Mouse (Mus musculus): ENCODE measurements around the gene Vmn1r22. TPM values are rescaled to one million over a fixed set of nuclear protein-coding genes. Genes with fewer than 3 reads are reported as not detected.
"Not testable (repeated sequence)": the region's sequence is repeated elsewhere in the genome, so short reads cannot be mapped to it uniquely, and the experiment has no call there.

The Vmn1r22 gene
- not detected in 2 replicates for polyA plus RNA-seq (2016; fragmentation: Nextera tagmentation; extraction: Ambion mirVana)

DNA sequence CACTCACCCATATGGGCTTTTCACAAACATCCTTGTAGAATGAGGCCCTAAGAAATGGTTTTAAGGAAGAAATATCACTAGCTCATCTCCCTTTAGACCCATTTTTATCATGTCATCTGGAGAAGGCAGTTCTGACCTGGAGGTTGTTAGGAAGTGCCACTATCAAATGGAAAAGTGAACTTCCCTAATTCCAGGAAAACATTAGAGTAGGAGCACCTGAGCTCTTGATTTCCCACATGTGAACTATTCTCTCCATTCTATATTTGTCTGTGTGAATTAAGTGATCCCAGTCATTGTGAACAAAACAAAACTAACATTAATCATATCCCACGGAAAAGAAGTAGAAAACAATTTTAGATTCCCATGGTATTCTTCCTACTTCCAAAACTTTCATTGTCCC is at the start of gene Vmn1r22:
Gene Vmn1r22 (minus strand): TSS at position 101 of the 400 bp plus-strand sequence.
- Histone ChIP-seq H3K4me1 (no peaks in the 10 kb centered on the region), H3K9ac (no peak within 1 kb of the TSS), H3K4me3 (no peak within 1 kb of the TSS), H3K4me2 (replicated peaks) (no peak within 1 kb of the TSS), H3K27ac (no peak within 1 kb of the TSS), H3K9me3 (no peaks in the 10 kb centered on the region), H3K36me3 (no peaks in the 10 kb centered on the region), H3K27me3 (no peaks in the 10 kb centered on the region)
- WGBS, result 87% methylated on average over 1 of the region's 1 CpGs
- ATAC-seq (ENCODE audit: insufficient number of reproducible peaks, insufficient read depth, low FRiP score, low TSS enrichment), result no peak

DNA sequence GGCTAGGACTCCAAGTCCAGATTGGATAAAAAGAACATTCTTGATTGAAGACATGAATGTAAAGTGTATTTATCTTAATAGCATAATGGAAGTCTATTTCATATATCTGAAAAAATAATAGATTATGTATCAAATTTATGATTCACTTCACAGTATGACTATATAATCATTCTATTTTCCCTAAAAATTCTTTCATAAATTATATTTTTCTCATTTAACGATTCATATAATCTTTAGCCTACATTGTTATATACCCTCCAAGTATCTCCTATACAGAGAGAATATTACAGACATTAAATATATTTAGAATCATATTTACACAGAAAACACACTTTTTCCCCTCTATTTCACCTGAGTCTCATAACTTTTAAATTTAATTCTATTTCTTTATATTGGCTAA is 18.9 kb upstream of the Vmn1r22 start, which contains the start of gene Vmn1r23:
Gene Vmn1r23 (minus strand): TSS at position 101 of the 400 bp plus-strand sequence.
- WGBS, result 92% methylated on average over 1 of the region's 1 CpGs

GRCm38 (mm10) chr6:57859043-57860042 is 48.5 kb downstream of the Vmn1r22 start:
- H3K9ac ChIP-seq, result no peak overlapping the region
- no peaks in the 10 kb centered on the region for H3K36me3 ChIP-seq
- H3K27me3 ChIP-seq, result no peaks in the 10 kb centered on the region
- no peak overlapping the region for H3K4me3 ChIP-seq
- WGBS, result 49% methylated on average over 6 of the region's 6 CpGs
- no peaks in the 10 kb centered on the region for H3K4me1 ChIP-seq
- peak; percentile 79; the same call in 1 of the 2 replicates for ATAC-seq (ENCODE audit: insufficient number of reproducible peaks, insufficient read depth, low FRiP score, low TSS enrichment)
- no peak overlapping the region for H3K4me2 ChIP-seq (replicated peaks)
- no peaks in the 10 kb centered on the region for H3K9me3 ChIP-seq
- H3K27ac ChIP-seq, result no peak overlapping the region

More for the DNA sequence above, 18.9 kb upstream of the Vmn1r22 start, which contains the start of gene Vmn1r23:
- Histone ChIP-seq H3K36me3 (no peaks in the 10 kb centered on the region), H3K27ac (no peak within 1 kb of the TSS), H3K4me1 (no peaks in the 10 kb centered on the region), H3K9ac (no peak within 1 kb of the TSS), H3K9me3 (no peaks in the 10 kb centered on the region), H3K4me2 (replicated peaks) (no peak within 1 kb of the TSS), H3K4me3 (no peak within 1 kb of the TSS), H3K27me3 (no peaks in the 10 kb centered on the region)
- no peak for ATAC-seq (ENCODE audit: insufficient number of reproducible peaks, insufficient read depth, low FRiP score, low TSS enrichment)

GRCm38 (mm10) chr6:57851177-57851576 is 56.7 kb downstream of the Vmn1r22 start:
- not testable (repeated sequence) for H3K9ac ChIP-seq; ATAC-seq (ENCODE audit: insufficient number of reproducible peaks, insufficient read depth, low FRiP score, low TSS enrichment); H3K27ac ChIP-seq; H3K36me3 ChIP-seq; H3K9me3 ChIP-seq; H3K4me2 ChIP-seq (replicated peaks); H3K4me3 ChIP-seq; H3K27me3 ChIP-seq; H3K4me1 ChIP-seq
- WGBS, result 89% methylated on average over 5 of the region's 5 CpGs

GRCm38 (mm10) chr6:57850286-57850685 is 57.5 kb downstream of the Vmn1r22 start, which contains the start of gene Vmn1r21:
Gene Vmn1r21, minus strand, starts transcription at chr6:57850343.
- no peak within 1 kb of the TSS for H3K4me3 ChIP-seq
- H3K9ac ChIP-seq, result no peak within 1 kb of the TSS
- H3K27ac ChIP-seq, result no peak within 1 kb of the TSS
- H3K36me3 ChIP-seq, result no peaks in the 10 kb centered on the region
- H3K4me2 ChIP-seq (replicated peaks), result no peak within 1 kb of the TSS
- H3K4me1 ChIP-seq, result no peaks in the 10 kb centered on the region
- no peaks in the 10 kb centered on the region for H3K9me3 ChIP-seq
- H3K27me3 ChIP-seq, result no peaks in the 10 kb centered on the region
- no peak for ATAC-seq (ENCODE audit: insufficient number of reproducible peaks, insufficient read depth, low FRiP score, low TSS enrichment)
- WGBS, result 59% methylated on average over 1 of the region's 1 CpGs

Other genes with a start within 250 kb of the Vmn1r22 start
- gene Pyurf, start 215.9 kb downstream of the Vmn1r22 start, polyA plus RNA-seq (2016; fragmentation: Nextera tagmentation; extraction: Ambion mirVana), result 15.4 and 16.5 TPM in 2 replicates
- gene Lancl2, start 205.5 kb downstream of the Vmn1r22 start, polyA plus RNA-seq (2016; fragmentation: Nextera tagmentation; extraction: Ambion mirVana), result 37.7 and 39.7 TPM in 2 replicates
- 71.2 and 76.2 TPM in 2 replicates for gene Vopp1, start 82.9 kb downstream of the Vmn1r22 start, polyA plus RNA-seq (2016; fragmentation: Nextera tagmentation; extraction: Ambion mirVana)
- gene Vmn1r21, start 57.7 kb downstream of the Vmn1r22 start, polyA plus RNA-seq (2016; fragmentation: Nextera tagmentation; extraction: Ambion mirVana), result not detected in 2 replicates
- not detected in 2 replicates for gene Vmn1r23, start 18.8 kb upstream of the Vmn1r22 start, polyA plus RNA-seq (2016; fragmentation: Nextera tagmentation; extraction: Ambion mirVana)
- gene Vmn1r24, start 53.5 kb upstream of the Vmn1r22 start, polyA plus RNA-seq (2016; fragmentation: Nextera tagmentation; extraction: Ambion mirVana), result not detected in 2 replicates
- gene Vmn1r25, start 72.8 kb upstream of the Vmn1r22 start, polyA plus RNA-seq (2016; fragmentation: Nextera tagmentation; extraction: Ambion mirVana), result not detected in 2 replicates
- not detected in 2 replicates for gene Vmn1r26, start 107.1 kb upstream of the Vmn1r22 start, polyA plus RNA-seq (2016; fragmentation: Nextera tagmentation; extraction: Ambion mirVana)

Measured in embryonic facial prominence, embryonic 12.5 days (tissue).